Mouse (Mus musculus) liver, adult 2 months (tissue): ENCODE measurements around the gene Tsfm. TPM values are rescaled to one million over a fixed set of nuclear protein-coding genes. Genes with fewer than 3 reads are reported as not detected.
A peak's percentile ranks its signal among the peaks of the same experiment; 100 is the strongest.
"Not testable (repeated sequence)": the region's sequence is repeated elsewhere in the genome, so short reads cannot be mapped to it uniquely, and the experiment has no call there.

Source experiments
- DNase-seq: peaks from one replicate; pipeline ENCODE4 v3.0.0-alpha.2; 2011; ENCODE audit warnings: low read depth, low spot score; ENCODE audit errors: extremely low read depth
- H3K27ac ChIP-seq: fragments of 200-500 bp; replicated peaks from 2 replicates; pipeline ENCODE4 v1.5.1; 2012; ENCODE audit warnings: low read depth, mild to moderate bottlenecking, control low read depth, inconsistent platforms, low read length; ENCODE audit not compliant: insufficient read depth
- H3K27me3 ChIP-seq: fragments of 200-500 bp; 2 replicates; pipeline ENCODE4 v1.6.1; 2012; ENCODE audit warnings: mild to moderate bottlenecking, moderate library complexity, low read length, inconsistent platforms; ENCODE audit not compliant: control insufficient read depth, insufficient read depth
- H3K36me3 ChIP-seq: fragments of 200-500 bp; 2 replicates; pipeline ENCODE4 v1.6.1; 2012; ENCODE audit warnings: low read length, inconsistent platforms; ENCODE audit not compliant: control insufficient read depth, insufficient read depth
- H3K4me1 ChIP-seq: fragments of 200-500 bp; 2 replicates; pipeline ENCODE4 v1.6.1; 2011; ENCODE audit warnings: low read length; ENCODE audit not compliant: control insufficient read depth, insufficient read depth
- H3K4me3 ChIP-seq: fragments of 200-500 bp; 2 replicates; pipeline ENCODE4 v1.5.1; 2011; ENCODE audit warnings: low read depth, mild to moderate bottlenecking, control low read depth, low read length, moderate library complexity; ENCODE audit not compliant: insufficient read depth
- H3K79me2 ChIP-seq: fragments of 200-500 bp; 2 replicates; pipeline ENCODE4 v1.6.1; 2012; ENCODE audit warnings: inconsistent platforms, mild to moderate bottlenecking, low read length, moderate library complexity; ENCODE audit not compliant: control insufficient read depth, insufficient read depth
- H3K9ac ChIP-seq: fragments of 200-500 bp; 2 replicates; pipeline ENCODE4 v1.6.1; 2012; ENCODE audit warnings: low read depth, mild to moderate bottlenecking, control low read depth, inconsistent platforms, low read length
- CTCF ChIP-seq: fragments of 200-500 bp; IDR thresholded peaks from 2 replicates; pipeline ENCODE4 v1.5.1; 2011; ENCODE audit warnings: low read depth, low read length, control low read depth
- POLR2A ChIP-seq: fragments of 200-500 bp; IDR thresholded peaks from 2 replicates; pipeline ENCODE4 v1.6.1; 2011; ENCODE audit warnings: low read length, control low read depth; ENCODE audit not compliant: insufficient read depth; ENCODE audit errors: extremely low read depth
- WGBS: fragments of 180-500 bp; shearing (Covaris S2); methylation state at CpG from one replicate; pipeline ENCODE4 v1.1.7; 2018; 5-methylcytosine and 5-hydroxymethylcytosine counted together
- polyA plus RNA-seq: library from polyadenylated mRNA; depleted of rRNA; stranded (reverse); fragments of >200 nt; gene quantifications from 2 replicates; pipeline ENCODE4 v1.2.3, GENCODE M21; 2012
- total RNA-seq: library from RNA; depleted of rRNA; stranded (reverse); fragments of >200 nt; gene quantifications from 2 replicates; pipeline ENCODE4 v1.2.3, GENCODE M21; 2014

Tsfm gene
- total and polyA plus RNA-seq, 2 experiments: 17.4 to 21.6 TPM

- TF ChIP-seq CTCF: no peak
- no peak for TF ChIP-seq POLR2A
- DNase-seq: no peak
- H3K4me3 ChIP-seq: no peak overlapping the region
- no peaks in the 10 kb centered on the region for H3K27me3 ChIP-seq
- no peak overlapping the region for H3K27ac ChIP-seq
- no peak overlapping the region for H3K9ac ChIP-seq
- H3K36me3 ChIP-seq: peaks cover 22% of the 10 kb centered on the region
- peaks cover 8% of the 10 kb centered on the region; the same call in 1 of the 2 replicates for H3K79me2 ChIP-seq
- 74% methylated on average over 9 of the region's 9 CpGs for WGBS
- H3K4me1 ChIP-seq: peaks cover 19% of the 10 kb centered on the region
Observed at GRCm38 (mm10) chr10:127065981-127066380, 35.3 kb upstream of the Tsfm start.

GRCm38 (mm10) chr10:127063913-127064870, 33.6 kb upstream of the Tsfm start:
- H3K27me3 ChIP-seq: no peaks in the 10 kb centered on the region
- H3K4me1 ChIP-seq: peaks cover 15% of the 10 kb centered on the region
- DNase-seq: no peak
- H3K36me3 ChIP-seq: peaks cover 22% of the 10 kb centered on the region
- peak overlapping the region; percentile 87 for H3K4me3 ChIP-seq
- 10% methylated on average over 37 of the region's 37 CpGs for WGBS
- peak overlapping the region; percentile 74 for H3K27ac ChIP-seq
- TF ChIP-seq POLR2A (no peak), CTCF (no peak)
- H3K9ac ChIP-seq: peak overlapping the region; percentile 87
- peaks cover 8% of the 10 kb centered on the region; the same call in 1 of the 2 replicates for H3K79me2 ChIP-seq

- Histone ChIP-seq H3K9ac (peak within 1 kb of the TSS; percentile 87), H3K27ac (peak within 1 kb of the TSS; percentile 74), H3K79me2 (peaks cover 5% of the 10 kb centered on the region; the same call in 1 of the 2 replicates), H3K4me3 (peak within 1 kb of the TSS; percentile 87), H3K4me1 (peaks cover 11% of the 10 kb centered on the region), H3K36me3 (peaks cover 20% of the 10 kb centered on the region), H3K27me3 (no peaks in the 10 kb centered on the region)
- TF ChIP-seq CTCF (no peak), POLR2A (peak; percentile 67; the same call in 1 of the 2 replicates)
- under 1% methylated on average over 46 of the region's 46 CpGs for WGBS
- peak; percentile 92 for DNase-seq
Observed at GRCm38 (mm10) chr10:127063239-127063872, 32.7 kb upstream of the Tsfm start, which contains the start of gene Cdk4. TSS of gene Cdk4 (plus strand) at chr10:127063534.

GRCm38 (mm10) chr10:127062503-127062902, 31.9 kb upstream of the Tsfm start:
- 64% methylated on average over 5 of the region's 5 CpGs for WGBS
- no peak overlapping the region for H3K9ac ChIP-seq
- H3K36me3 ChIP-seq: peaks cover 11% of the 10 kb centered on the region
- H3K4me3 ChIP-seq: no peak overlapping the region
- no peaks in the 10 kb centered on the region for H3K27me3 ChIP-seq
- H3K79me2 ChIP-seq: peaks cover 5% of the 10 kb centered on the region; the same call in 1 of the 2 replicates
- H3K27ac ChIP-seq: no peak overlapping the region
- DNase-seq: no peak
- TF ChIP-seq POLR2A (no peak), CTCF (no peak)
- peaks cover 10% of the 10 kb centered on the region; the same call in 1 of the 2 replicates for H3K4me1 ChIP-seq

- WGBS: 83% methylated on average over 4 of the region's 4 CpGs
- DNase-seq, H3K79me2 ChIP-seq, H3K27me3 ChIP-seq, H3K36me3 ChIP-seq, H3K4me1 ChIP-seq, H3K27ac ChIP-seq, H3K4me3 ChIP-seq, H3K9ac ChIP-seq: not testable (repeated sequence)
Observed at GRCm38 (mm10) chr10:127062101-127062500, 31.5 kb upstream of the Tsfm start.
